Mouse (Mus musculus) G1E (cell line): ENCODE data around the gene Erg. TPM values are rescaled to one million over a fixed set of nuclear protein-coding genes. Genes with fewer than 3 reads are reported as not detected.

Experiments used
- ATAC-seq: 2 replicates; pipeline ENCODE4 v1.8.0; 2016; ENCODE audit warnings: mild to moderate bottlenecking; ENCODE audit not compliant: insufficient number of reproducible peaks, poor library complexity, low FRiP score, severe bottlenecking; ENCODE audit errors: extremely low read depth
- DNase-seq: peaks from one replicate; pipeline ENCODE4 v3.0.0; 2012; ENCODE audit warnings: low spot score
- H3K27me3 ChIP-seq: 2 replicates; pipeline ENCODE4 v1.6.1; 2012; ENCODE audit warnings: mild to moderate bottlenecking, low read length, inconsistent platforms; ENCODE audit not compliant: insufficient read depth
- H3K36me3 ChIP-seq: replicated peaks from 2 replicates; pipeline ENCODE3; 2012; ENCODE audit warnings: mild to moderate bottlenecking, inconsistent platforms
- H3K4me1 ChIP-seq: 2 replicates; pipeline ENCODE4 v1.6.1; 2012; ENCODE audit warnings: low read depth, low read length, inconsistent platforms, mixed read lengths; ENCODE audit not compliant: insufficient read depth
- H3K4me3 ChIP-seq: 2 replicates; pipeline ENCODE4 v1.5.1; 2012; ENCODE audit warnings: low read depth, mild to moderate bottlenecking, inconsistent platforms, low read length, moderate library complexity, mixed read lengths
- H3K9me3 ChIP-seq: replicated peaks from 2 replicates; pipeline ENCODE4 v1.6.1; 2012; ENCODE audit warnings: inconsistent platforms
- CTCF ChIP-seq: IDR thresholded peaks from 2 replicates; pipeline ENCODE4 v1.5.1; 2012; ENCODE audit warnings: low read depth, low read length, inconsistent platforms, mixed read lengths
- GATA1 ChIP-seq: IDR thresholded peaks from 2 replicates; pipeline ENCODE4 v1.6.1; 2012; ENCODE audit warnings: borderline replicate concordance, low read length, inconsistent platforms, mixed read lengths
- GATA2 ChIP-seq: IDR thresholded peaks from 2 replicates; pipeline ENCODE4 v1.6.1; 2012; ENCODE audit warnings: low read depth, low read length, inconsistent platforms, borderline replicate concordance
- POLR2AphosphoS5 ChIP-seq: IDR thresholded peaks from 2 replicates; pipeline ENCODE4 v1.6.1; 2012; ENCODE audit warnings: low read depth, low read length, inconsistent platforms; ENCODE audit not compliant: insufficient replicate concordance
- TAL1 ChIP-seq: conservative IDR thresholded peaks from 2 replicates; pipeline ENCODE4 v1.6.1; 2012; ENCODE audit warnings: low read depth, low read length, inconsistent platforms, mixed read lengths
- polyA plus RNA-seq: library from polyadenylated mRNA; stranded (reverse); fragments of >175 nt; gene quantifications from 2 replicates; pipeline ENCODE4 v1.2.3, GENCODE M21; 2012
- total RNA-seq, 2 experiments: library from RNA; stranded (forward) in 1 of 2; stranded (reverse) in 1 of 2; fragments of 200-1000 nt in 1 of 2; fragments of >200 nt in 1 of 2; fragmentation: Nextera tagmentation in 1 of 2; gene quantifications; 2 replicates each; pipeline ENCODE4 v1.2.3; 2014 to 2017

Gene Erg
- total and polyA plus RNA-seq, 3 experiments: 2.0 to 17.7 (median 7.4) TPM

- Histone ChIP-seq H3K9me3 (no peaks in the 10 kb centered on the region), H3K27me3 (no peaks in the 10 kb centered on the region; the same call in 1 of the 2 replicates), H3K4me1 (peaks cover 28% of the 10 kb centered on the region), H3K4me3 (no peak overlapping the region), H3K36me3 (peaks cover 8% of the 10 kb centered on the region)
- TF ChIP-seq POLR2AphosphoS5 (no peak), GATA2 (no peak), CTCF (no peak), GATA1 (no peak), TAL1 (no peak)
- ATAC-seq (no peak), DNase-seq (no peak)
These were observed 172.9 kb downstream of the Erg start for GRCm38 (mm10) chr16:95413401-95413959.

- Histone ChIP-seq H3K9me3 (no peaks in the 10 kb centered on the region), H3K4me1 (peaks cover 35% of the 10 kb centered on the region), H3K4me3 (no peak overlapping the region), H3K36me3 (peaks cover 21% of the 10 kb centered on the region), H3K27me3 (no peaks in the 10 kb centered on the region; the same call in 1 of the 2 replicates)
- DNase-seq (no peak), ATAC-seq (no peak)
- TF ChIP-seq TAL1 (no peak), GATA2 (no peak), POLR2AphosphoS5 (no peak), CTCF (no peak), GATA1 (no peak)
These were observed 178.3 kb downstream of the Erg start for GRCm38 (mm10) chr16:95408096-95408495.

GRCm38 (mm10) chr16:95405496-95405895 is 180.9 kb downstream of the Erg start:
- Histone ChIP-seq H3K36me3 (peaks cover 24% of the 10 kb centered on the region), H3K27me3 (no peaks in the 10 kb centered on the region; the same call in 1 of the 2 replicates), H3K9me3 (no peaks in the 10 kb centered on the region), H3K4me1 (peaks cover 29% of the 10 kb centered on the region), H3K4me3 (no peak overlapping the region; the same call in 1 of the 2 replicates)
- no peak for DNase-seq
- ATAC-seq: peak; percentile 15; the same call in 1 of the 2 replicates
- TF ChIP-seq POLR2AphosphoS5 (no peak), CTCF (no peak)

- no peak for DNase-seq
- Histone ChIP-seq H3K27me3 (no peaks in the 10 kb centered on the region; the same call in 1 of the 2 replicates), H3K9me3 (no peaks in the 10 kb centered on the region), H3K36me3 (peaks cover 18% of the 10 kb centered on the region), H3K4me3 (no peak overlapping the region), H3K4me1 (peaks cover 25% of the 10 kb centered on the region)
- TF ChIP-seq TAL1 (no peak), GATA2 (no peak), CTCF (no peak)
- ATAC-seq: no peak
These were observed 182.9 kb downstream of the Erg start for GRCm38 (mm10) chr16:95403453-95403852.

GRCm38 (mm10) chr16:95401869-95402268 is 184.5 kb downstream of the Erg start:
- Histone ChIP-seq H3K9me3 (no peaks in the 10 kb centered on the region), H3K27me3 (no peaks in the 10 kb centered on the region), H3K4me1 (peaks cover 22% of the 10 kb centered on the region), H3K36me3 (peaks cover 14% of the 10 kb centered on the region), H3K4me3 (no peak overlapping the region)
- DNase-seq (no peak), ATAC-seq (no peak)
- TF ChIP-seq POLR2AphosphoS5 (no peak), GATA2 (no peak), GATA1 (no peak), CTCF (no peak), TAL1 (no peak)

GRCm38 (mm10) chr16:95398761-95399343 is 187.5 kb downstream of the Erg start:
- ATAC-seq (no peak), DNase-seq (no peak)
- H3K27me3 ChIP-seq: no peaks in the 10 kb centered on the region
- no peak overlapping the region for H3K4me3 ChIP-seq
- no peak for TF ChIP-seq TAL1
- H3K36me3 ChIP-seq: peaks cover 13% of the 10 kb centered on the region
- H3K9me3 ChIP-seq: no peaks in the 10 kb centered on the region
- peaks cover 26% of the 10 kb centered on the region for H3K4me1 ChIP-seq

GRCm38 (mm10) chr16:95390787-95391186 is 195.6 kb downstream of the Erg start:
- TF ChIP-seq GATA2 (no peak), CTCF (no peak), TAL1 (no peak), GATA1 (no peak), POLR2AphosphoS5 (no peak)
- no peak for ATAC-seq
- no peak overlapping the region for H3K4me3 ChIP-seq

More at GRCm38 (mm10) chr16:95390787-95391186, 195.6 kb downstream of the Erg start:
- no peaks in the 10 kb centered on the region for H3K27me3 ChIP-seq
- no peak for DNase-seq
- no peaks in the 10 kb centered on the region for H3K9me3 ChIP-seq
- H3K36me3 ChIP-seq: peaks cover 14% of the 10 kb centered on the region
- peaks cover 69% of the 10 kb centered on the region for H3K4me1 ChIP-seq
